Mouse (Mus musculus) bone marrow macrophage, adult 2 months (primary cell): ENCODE measurements around the gene Akap13.

Experiments
- CTCF ChIP-seq: IDR thresholded peaks from 2 replicates; pipeline ENCODE4 v1.5.1; 2012; ENCODE audit warnings: low read depth, mild to moderate bottlenecking, low read length, moderate library complexity
- POLR2A ChIP-seq: IDR thresholded peaks from 2 replicates; pipeline ENCODE4 v1.6.1; 2012; ENCODE audit warnings: mild to moderate bottlenecking, low read depth, low read length, borderline replicate concordance

- TF ChIP-seq POLR2A (no peak), CTCF (no peak)
Observed at GRCm38 (mm10) chr7:75686827-75687164, 231.5 kb downstream of the Akap13 start.
